In genomic region chr6:124919695-124920317, GRCm38 (mm10) we compare ENCODE assay signal across 8 mouse cellular contexts. TPM values are rescaled to one million over a fixed set of nuclear protein-coding genes. Genes with fewer than 3 reads are reported as not detected.
DNase-seq lines count a peak whose midpoint lies in the region; ATAC-seq and TF ChIP-seq lines count a peak whose summit lies in the region.

TSS of gene Ptms (minus strand) at chr6:124920103.

- no peak for TF ChIP-seq RAD21 in CH12.LX (IDR thresholded peaks at IDR 0.05; ENCODE audit: low read depth, low read length)

- peaks cover 10% of the 10 kb centered on the region for H3K27me3 ChIP-seq in CH12.LX (replicated peaks)
- no peaks in the 10 kb centered on the region for H3K27me3 ChIP-seq in forebrain, embryonic 14.5 days (replicated peaks; ENCODE audit: control insufficient read depth, insufficient read depth, low read length)
- peaks cover 76% of the 10 kb centered on the region for H3K27me3 ChIP-seq in liver, embryonic 15.5 days
- no peaks in the 10 kb centered on the region for H3K27me3 ChIP-seq in neural tube, embryonic 12.5 days (replicated peaks)
- no peaks in the 10 kb centered on the region for H3K27me3 ChIP-seq in thymus, adult 2 months (ENCODE audit: control insufficient read depth, insufficient read depth, low read length)

- H3K79me2 ChIP-seq in CH12.LX (replicated peaks; ENCODE audit: control insufficient read depth, extremely low read depth, insufficient read depth, poor library complexity, severe bottlenecking): no peaks in the 10 kb centered on the region

- H3K27ac ChIP-seq in CH12.LX (ENCODE audit: insufficient read depth, low read depth): no peak within 1 kb of the TSS
- peak within 1 kb of the TSS; percentile 100 for H3K27ac ChIP-seq in forebrain, embryonic 14.5 days (ENCODE audit: low read depth, low read length)
- H3K27ac ChIP-seq in liver, embryonic 15.5 days (replicated peaks): peak within 1 kb of the TSS; percentile 64
- H3K27ac ChIP-seq in neural tube, embryonic 12.5 days: peak within 1 kb of the TSS; percentile 95
- H3K27ac ChIP-seq in thymus, adult 2 months (ENCODE audit: control insufficient read depth, insufficient read depth, low read length): peak within 1 kb of the TSS; percentile 26; the same call in 1 of the 2 replicates

- H3K4me1 ChIP-seq in CH12.LX (ENCODE audit: control insufficient read depth in 1 of 2, insufficient read depth in 2 of 2): peaks cover 7 to 52% of the 10 kb centered on the region in 2 experiments
- H3K4me1 ChIP-seq in forebrain, embryonic 14.5 days (ENCODE audit: control insufficient read depth, insufficient read depth, low read length): peaks cover 36% of the 10 kb centered on the region
- H3K4me1 ChIP-seq in liver, embryonic 15.5 days (replicated peaks): peaks cover 37% of the 10 kb centered on the region
- peaks cover 37% of the 10 kb centered on the region for H3K4me1 ChIP-seq in neural tube, embryonic 12.5 days
- peaks cover 43% of the 10 kb centered on the region for H3K4me1 ChIP-seq in thymus, adult 2 months (replicated peaks; ENCODE audit: control insufficient read depth, insufficient read depth, low read length)

- no peak for TF ChIP-seq EP300 in CH12.LX (IDR thresholded peaks at IDR 0.05; ENCODE audit: low read length)

- no peak for TF ChIP-seq POLR2A in CH12.LX (IDR thresholded peaks at IDR 0.05; ENCODE audit: low read depth, low read length)
- 0 out of 2 replicates have a peak, but pooled peaks have one; percentile 33 for TF ChIP-seq POLR2A in thymus, adult 2 months (IDR thresholded peaks at IDR 0.05; ENCODE audit: control insufficient read depth, extremely low read depth, insufficient read depth, low read length, poor library complexity)

- peak; percentile 95 for DNase-seq in CH12.LX (ENCODE audit: extremely low read depth)
- DNase-seq in forebrain, embryonic 14.5 days (ENCODE audit: low spot score): peak; percentile 98
- DNase-seq in heart, postnatal 10 days: peak; percentile 95 to 97
- peak; percentile 93 to 96 for DNase-seq in kidney, postnatal 4 days
- peak; percentile 67 for DNase-seq in thymus, adult 2 months

- intact Hi-C loops in heart, postnatal 10 days (cut with DNase I): loop anchor here (5.0 kb wide), 1 partner anchor 63 kb away; the partner anchor contains the start of gene P3h3

- H3K4me2 ChIP-seq in CH12.LX (ENCODE audit: insufficient read depth, low read depth, poor library complexity, severe bottlenecking): peak within 1 kb of the TSS; percentile 35; the same call in 1 of the 2 replicates
- peak within 1 kb of the TSS; percentile 100 for H3K4me2 ChIP-seq in forebrain, embryonic 14.5 days (ENCODE audit: low read length)
- H3K4me2 ChIP-seq in liver, embryonic 15.5 days: peak within 1 kb of the TSS; percentile 89
- peak within 1 kb of the TSS; percentile 96 for H3K4me2 ChIP-seq in neural tube, embryonic 12.5 days (replicated peaks)

- no peak for TF ChIP-seq CTCF in CH12.LX (conservative IDR thresholded peaks at IDR 0.05 in 1 of 2, IDR thresholded peaks at IDR 0.05 in 1 of 2; ENCODE audit: low read depth in 2 of 2, low read length in 2 of 2)
- no peak for TF ChIP-seq CTCF in thymus, adult 2 months (IDR thresholded peaks at IDR 0.05; ENCODE audit: borderline replicate concordance, control insufficient read depth, extremely low read depth, insufficient read depth, low read length, poor library complexity)

- H3K9ac ChIP-seq in CH12.LX (ENCODE audit: insufficient read depth, low read depth): no peak within 1 kb of the TSS
- peak within 1 kb of the TSS; percentile 100; the same call in 1 of the 2 replicates for H3K9ac ChIP-seq in forebrain, embryonic 14.5 days (ENCODE audit: low read length)
- H3K9ac ChIP-seq in liver, embryonic 15.5 days: no peak within 1 kb of the TSS
- H3K9ac ChIP-seq in neural tube, embryonic 12.5 days: peak within 1 kb of the TSS; percentile 100

- H3K9me3 ChIP-seq in CH12.LX (replicated peaks; ENCODE audit: low read length): no peaks in the 10 kb centered on the region
- H3K9me3 ChIP-seq in forebrain, embryonic 14.5 days (replicated peaks; ENCODE audit: control insufficient read depth, low read length): no peaks in the 10 kb centered on the region
- H3K9me3 ChIP-seq in liver, embryonic 15.5 days (replicated peaks): no peaks in the 10 kb centered on the region
- H3K9me3 ChIP-seq in neural tube, embryonic 12.5 days: no peaks in the 10 kb centered on the region

- in situ Hi-C loops in CH12.LX (cut with MboI; ENCODE audit: low pct_ligation_motif_present, low pct_unique_long_range_greater_than_20kb, low sequenced_read_pairs): no loop called here

- no peak within 1 kb of the TSS for H3K4me3 ChIP-seq in CH12.LX (replicated peaks in 1 of 3; ENCODE audit: low read depth in 2 of 3, low read length in 2 of 3, poor library complexity in 1 of 3)
- peak within 1 kb of the TSS; percentile 93 for H3K4me3 ChIP-seq in forebrain, embryonic 14.5 days (ENCODE audit: low read depth, low read length)
- H3K4me3 ChIP-seq in liver, embryonic 15.5 days (replicated peaks): peak within 1 kb of the TSS; percentile 20; the same call in 1 of the 2 replicates
- H3K4me3 ChIP-seq in neural tube, embryonic 12.5 days: 0 out of 2 replicates have a peak within 1 kb of the TSS, but pooled peaks have one; percentile 94
- H3K4me3 ChIP-seq in thymus, adult 2 months (ENCODE audit: control insufficient read depth, insufficient read depth, low read length): peak within 1 kb of the TSS; percentile 36

- peak; percentile 77 for ATAC-seq in cerebellum, adult (ENCODE audit: insufficient number of reproducible peaks, low FRiP score, low TSS enrichment)
- ATAC-seq in forebrain, embryonic 14.5 days: peak; percentile 82
- ATAC-seq in liver, embryonic 15.5 days (ENCODE audit: insufficient read depth): peak; percentile 52
- ATAC-seq in neural tube, embryonic 12.5 days (ENCODE audit: low FRiP score, low read depth): peak; percentile 80

- peaks cover 0 to under 1% of the 10 kb centered on the region in 2 experiments for H3K36me3 ChIP-seq in CH12.LX (replicated peaks in 1 of 2; ENCODE audit: control insufficient read depth in 1 of 2, insufficient read depth in 1 of 2, low read length in 1 of 2)
- H3K36me3 ChIP-seq in forebrain, embryonic 14.5 days (ENCODE audit: control insufficient read depth, insufficient read depth, low read length): peaks cover 2% of the 10 kb centered on the region
- no peaks in the 10 kb centered on the region for H3K36me3 ChIP-seq in liver, embryonic 15.5 days (replicated peaks)
- peaks cover 2% of the 10 kb centered on the region for H3K36me3 ChIP-seq in neural tube, embryonic 12.5 days
- peaks cover under 1% of the 10 kb centered on the region for H3K36me3 ChIP-seq in thymus, adult 2 months (ENCODE audit: control insufficient read depth, insufficient read depth, low read length)

- under 1% methylated on average over 13 of the region's 13 CpGs for WGBS in forebrain, embryonic 14.5 days
- WGBS in liver, embryonic 15.5 days (ENCODE audit: insufficient replicate concordance): 14% methylated on average over 13 of the region's 13 CpGs
- WGBS in neural tube, embryonic 12.5 days: under 1% methylated on average over 13 of the region's 13 CpGs
- WGBS in thymus, adult 2 months: 27% methylated on average over 13 of the region's 13 CpGs

- dilution Hi-C loops in CH12.LX (cut with MboI; ENCODE audit: extremely low pct_ligation_motif_present, extremely low pct_unique_long_range_greater_than_20kb, low sequenced_read_pairs): no loop called here

TF ChIP-seq in CH12.LX, 34 proteins besides CTCF, POLR2A, EP300 and RAD21:
- TF ChIP-seq NRF1 (IDR thresholded peaks at IDR 0.05; ENCODE audit: low read depth, low read length) (no peak), RCOR1 (conservative IDR thresholded peaks at IDR 0.05; ENCODE audit: low read depth, low read length) (no peak), CHD2 (IDR thresholded peaks at IDR 0.05; ENCODE audit: low read length) (peak; percentile 97), MYC (IDR thresholded peaks at IDR 0.05; ENCODE audit: low read depth, low read length) (no peak), USF2 (conservative IDR thresholded peaks at IDR 0.05; ENCODE audit: low read depth, low read length) (no peak), JUND (conservative IDR thresholded peaks at IDR 0.05; ENCODE audit: low read depth, low read length) (no peak), TBP (conservative IDR thresholded peaks at IDR 0.05; ENCODE audit: low read depth, low read length) (no peak), ELF1 (IDR thresholded peaks at IDR 0.05; ENCODE audit: low read depth, low read length) (no peak), TCF12 (IDR thresholded peaks at IDR 0.05; ENCODE audit: low read depth, low read length) (no peak), MXI1 (IDR thresholded peaks at IDR 0.05; ENCODE audit: low read depth, low read length) (peak; percentile 95), CHD1 (IDR thresholded peaks at IDR 0.05; ENCODE audit: low read depth, low read length) (no peak), E2F4 (IDR thresholded peaks at IDR 0.05; ENCODE audit: insufficient replicate concordance, low read depth, low read length) (no peak), MAFK (IDR thresholded peaks at IDR 0.05; ENCODE audit: insufficient replicate concordance, low read length) (no peak), ZC3H11A (IDR thresholded peaks at IDR 0.05; ENCODE audit: low read depth, low read length) (no peak), MAZ (IDR thresholded peaks at IDR 0.05; ENCODE audit: low read depth, low read length) (peak; percentile 72), SIN3A (IDR thresholded peaks at IDR 0.05; ENCODE audit: low read length) (no peak), HCFC1 (IDR thresholded peaks at IDR 0.05; ENCODE audit: low read depth, low read length) (no peak), ZMIZ1 (IDR thresholded peaks at IDR 0.05; ENCODE audit: low read depth, low read length) (no peak), KAT2A (IDR thresholded peaks at IDR 0.05; ENCODE audit: insufficient replicate concordance, low read length) (no peak), SMC3 (IDR thresholded peaks at IDR 0.05; ENCODE audit: low read depth, low read length) (no peak), POLR2AphosphoS2 (IDR thresholded peaks at IDR 0.05; ENCODE audit: low read depth, low read length) (no peak), ETS1 (conservative IDR thresholded peaks at IDR 0.05; ENCODE audit: low read depth, low read length) (no peak), MAX (IDR thresholded peaks at IDR 0.05; ENCODE audit: low read length) (no peak), ZKSCAN1 (IDR thresholded peaks at IDR 0.05; ENCODE audit: borderline replicate concordance, low read depth, low read length) (no peak)

RNA-seq across cellular contexts. Expression of gene Ptms, which starts in this region (rescaled TPM):
- total RNA-seq in CH12.LX (2012; rRNA removed) (11.0 and 12.8 TPM in 2 replicates), CH12.LX (2014; rRNA removed) (7.0 and 8.1 TPM in 2 replicates)
- 96.6 and 99.6 TPM in 2 replicates for polyA plus RNA-seq in CH12.LX (2012; ENCODE audit: insufficient read length, low read depth)
- polyA plus RNA-seq in forebrain, embryonic 14.5 days (2014; fragmentation: Nextera tagmentation; extraction: Ambion mirVana): 479 and 481 TPM in 2 replicates
- total RNA-seq in heart, postnatal 10 days (2021): 100 to 1,000 TPM; 516 to 532 TPM
- 56.2 and 62.7 TPM in 2 replicates for polyA plus RNA-seq in liver, embryonic 15.5 days (2015; fragmentation: Nextera tagmentation; extraction: Ambion mirVana)
- polyA plus RNA-seq in neural tube, embryonic 12.5 days (2016; fragmentation: Nextera tagmentation; extraction: Ambion mirVana): 718 and 773 TPM in 2 replicates
- polyA plus RNA-seq in thymus, adult 2 months (2012; rRNA removed): 1,595 and 1,797 TPM in 2 replicates

Comparison
In these comparisons a context has a peak if more than half of its experiments do, and no peak if none do; other contexts are left out.
1. RNA of gene Ptms (total RNA-seq): 516 to 532 TPM in heart, postnatal 10 days; 7.0 to 12.8 TPM in CH12.LX; every median in the first group is over 10 times any median in the second.
2. H3K4me2 ChIP-seq: peak in every context shown above with its lines; median percentile 100 in forebrain, embryonic 14.5 days; 96 in neural tube, embryonic 12.5 days; 89 in liver, embryonic 15.5 days; 35 in CH12.LX.
3. H3K4me3 ChIP-seq: peak in forebrain, embryonic 14.5 days (single experiment), liver, embryonic 15.5 days (single experiment), neural tube, embryonic 12.5 days (single experiment) and thymus, adult 2 months (single experiment); none in CH12.LX (0 of 3).
4. H3K9ac ChIP-seq: peak in forebrain, embryonic 14.5 days (single experiment) and neural tube, embryonic 12.5 days (single experiment); none in CH12.LX (single experiment) and liver, embryonic 15.5 days (single experiment).
5. Peak in every context shown above with its lines, with median percentiles within 50 percentile points of each other: DNase-seq and ATAC-seq.